Mouse (Mus musculus): Measurements from ENCODE around the gene Tmbim4. TPM values are rescaled to one million over a fixed set of nuclear protein-coding genes. Genes with fewer than 3 reads are reported as not detected.

Tmbim4 gene
- total RNA-seq, 2 experiments from 2014 or later = 87.0 to 97.5 TPM

Other genes with a start within 250 kb of the Tmbim4 start
- 10 to 100 TPM; 11.7 to 13.7 TPM for gene Helb, start 88.6 kb upstream of the Tmbim4 start, total RNA-seq (2021)
- 1 to 10 TPM; 3.2 to 4.2 TPM for gene Irak3, start 540 bp downstream of the Tmbim4 start, total RNA-seq (2021)
- gene Llph, start 25.5 kb downstream of the Tmbim4 start, total RNA-seq (2021) = 1 to 10 TPM; 7.6 to 8.7 TPM

Measured in heart, postnatal 25 days (tissue).